Mouse (Mus musculus): ENCODE measurements at regions not wholly inside any gene's neighbourhood (a gene's known extent, or its start where the extent isn't known, plus 50 kb on each side); places are given as distances from the start of the nearest gene placed in this dataset.

DNA sequence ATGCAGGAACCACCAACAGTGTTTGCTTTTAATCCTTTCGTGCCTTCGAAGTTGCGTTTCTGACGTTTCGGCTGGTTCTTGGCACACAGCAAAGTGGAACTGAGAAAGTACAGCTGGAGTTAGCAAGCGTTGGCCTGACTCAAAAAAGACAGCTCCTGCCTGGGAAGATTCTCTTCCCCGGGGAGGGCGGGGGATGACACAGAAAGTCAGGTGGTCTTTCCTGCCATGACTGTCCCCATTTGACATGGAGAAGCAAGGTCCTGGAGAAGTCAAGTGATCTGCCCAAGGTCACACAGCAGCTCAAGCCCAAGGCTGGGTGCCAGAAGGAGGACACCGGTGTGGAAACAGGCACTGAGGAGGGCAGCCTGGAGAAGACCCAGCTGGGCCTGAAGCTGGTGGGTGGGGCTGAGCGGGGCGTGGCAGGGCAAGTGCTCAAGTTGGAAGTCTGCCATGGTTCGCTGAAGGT lies 411.4 kb downstream of the Matn1 start:
- DNase-seq (ENCODE audit: low read depth in 2 of 2, low spot score in 2 of 2), result no peak

DNA sequence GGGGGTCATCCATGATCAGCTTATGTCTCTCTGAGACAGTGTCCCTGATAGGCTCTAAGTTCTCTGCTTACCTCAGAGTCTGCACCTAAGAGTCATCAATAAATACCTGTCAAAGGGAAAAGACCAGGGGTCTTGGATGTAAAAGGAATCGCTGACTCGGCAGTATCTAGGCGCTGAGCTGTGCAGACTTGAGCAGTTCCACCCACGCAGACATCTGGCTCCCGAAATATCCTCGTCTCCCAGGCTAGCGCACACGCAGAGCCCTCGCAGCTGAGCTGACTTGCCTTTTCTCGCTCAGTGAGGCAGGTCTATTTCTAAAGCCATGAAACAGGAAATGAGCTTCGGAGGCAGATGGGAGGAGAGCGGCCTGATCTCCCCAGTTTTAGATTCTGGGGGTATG lies 412.1 kb downstream of the Matn1 start:
- no peak for DNase-seq (ENCODE audit: low read depth in 2 of 2, low spot score in 2 of 2)

GRCm38 (mm10) chr4:131363030-131363429 lies 418.8 kb downstream of the Matn1 start:
- DNase-seq (ENCODE audit: low read depth in 2 of 2, low spot score in 2 of 2), result no peak

DNA sequence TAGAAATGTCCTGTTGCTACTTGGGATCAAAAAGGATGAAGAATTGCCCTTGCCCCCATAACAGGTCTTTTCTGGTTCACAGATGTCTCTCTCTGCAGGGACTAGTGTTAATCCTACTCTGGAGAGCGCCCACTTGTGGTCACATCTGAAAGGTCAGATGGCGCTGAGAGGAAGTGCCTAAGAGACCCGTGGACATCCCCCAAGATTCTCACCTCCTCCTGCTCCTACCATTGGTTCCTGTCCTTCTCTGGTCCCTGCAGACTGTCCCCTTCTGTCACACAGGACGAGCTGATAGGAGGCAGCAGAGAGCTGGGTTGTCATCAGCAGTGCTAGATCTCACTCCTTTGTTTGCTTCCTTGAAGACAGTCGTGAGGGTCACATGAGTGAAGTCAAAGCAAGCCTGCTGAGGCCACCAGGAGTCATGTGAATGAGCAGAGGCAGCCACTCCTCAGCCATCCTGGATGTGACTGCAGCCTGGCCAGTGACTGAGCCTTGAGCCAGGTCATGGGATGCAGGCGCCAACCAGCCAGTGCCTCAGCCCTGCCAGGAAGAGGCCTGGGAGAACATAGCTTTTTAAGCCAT lies 420.6 kb downstream of the Matn1 start:
- no peak for DNase-seq (ENCODE audit: low read depth in 2 of 2, low spot score in 2 of 2)

- no peak for DNase-seq (ENCODE audit: low read depth in 2 of 2, low spot score in 2 of 2)
These were observed 421.8 kb downstream of the Matn1 start for GRCm38 (mm10) chr4:131366006-131366405.

DNA sequence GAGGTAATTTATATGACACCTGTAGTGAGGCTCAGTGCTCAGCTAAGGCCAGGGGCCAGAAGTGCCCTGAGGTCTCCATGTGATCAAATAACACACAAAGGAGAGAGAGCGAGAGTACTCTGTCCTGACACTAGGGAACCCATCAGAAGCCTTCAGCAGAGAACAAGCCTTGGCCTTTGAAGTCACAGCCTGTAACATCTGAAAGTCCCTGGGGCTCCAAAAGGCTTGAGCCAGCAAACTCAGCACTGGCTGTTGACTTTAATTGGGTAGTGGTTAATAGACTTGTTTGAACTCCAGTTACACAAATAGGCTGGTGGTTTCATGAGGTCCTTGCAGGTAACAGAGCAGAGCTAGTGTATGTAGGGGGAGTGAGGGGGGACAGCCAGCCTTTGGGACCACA lies 422.5 kb downstream of the Matn1 start:
- DNase-seq (ENCODE audit: low read depth in 2 of 2, low spot score in 2 of 2), result no peak

DNA sequence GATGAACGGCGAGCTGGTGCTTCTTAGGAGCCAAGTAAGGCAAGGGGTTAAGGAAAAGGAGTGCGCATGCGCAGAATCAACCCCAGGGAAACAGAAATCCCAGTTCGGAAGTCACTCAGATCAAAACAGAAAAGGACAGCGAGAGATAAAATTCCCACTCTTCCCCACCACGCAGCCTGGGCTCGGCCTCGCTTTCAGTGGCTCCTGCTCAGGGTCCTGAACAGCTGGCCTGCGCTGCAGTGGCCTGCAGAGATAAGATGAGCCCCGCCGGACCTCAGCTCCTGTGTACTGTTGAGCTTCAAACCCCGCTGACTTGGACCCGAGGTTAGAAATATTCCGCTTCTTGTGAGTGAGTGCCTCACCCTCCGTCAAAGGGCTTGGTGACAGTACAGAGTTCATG lies 428.3 kb downstream of the Matn1 start:
- no peak for DNase-seq (ENCODE audit: low read depth in 2 of 2, low spot score in 2 of 2)

DNA sequence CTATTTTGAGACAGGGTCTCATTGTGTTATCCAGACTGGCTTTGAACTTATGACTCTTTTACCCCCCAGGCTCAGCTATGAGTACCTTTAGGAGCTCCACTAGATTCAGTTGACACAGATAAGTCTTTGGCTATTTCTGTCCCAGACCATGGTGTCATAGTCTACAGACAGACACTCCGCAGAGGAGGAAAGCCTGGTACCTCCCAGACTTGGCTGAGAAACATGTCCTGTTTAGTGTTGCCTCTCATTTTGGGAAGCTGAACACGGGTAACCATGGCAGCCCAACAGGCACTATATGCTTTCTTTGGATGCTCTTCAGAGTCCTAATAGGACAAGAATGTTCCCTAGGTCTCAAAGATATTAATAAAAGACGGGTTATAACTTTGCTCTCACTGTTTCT lies 429.0 kb downstream of the Matn1 start:
- DNase-seq (ENCODE audit: low read depth in 2 of 2, low spot score in 2 of 2), result no peak

DNA sequence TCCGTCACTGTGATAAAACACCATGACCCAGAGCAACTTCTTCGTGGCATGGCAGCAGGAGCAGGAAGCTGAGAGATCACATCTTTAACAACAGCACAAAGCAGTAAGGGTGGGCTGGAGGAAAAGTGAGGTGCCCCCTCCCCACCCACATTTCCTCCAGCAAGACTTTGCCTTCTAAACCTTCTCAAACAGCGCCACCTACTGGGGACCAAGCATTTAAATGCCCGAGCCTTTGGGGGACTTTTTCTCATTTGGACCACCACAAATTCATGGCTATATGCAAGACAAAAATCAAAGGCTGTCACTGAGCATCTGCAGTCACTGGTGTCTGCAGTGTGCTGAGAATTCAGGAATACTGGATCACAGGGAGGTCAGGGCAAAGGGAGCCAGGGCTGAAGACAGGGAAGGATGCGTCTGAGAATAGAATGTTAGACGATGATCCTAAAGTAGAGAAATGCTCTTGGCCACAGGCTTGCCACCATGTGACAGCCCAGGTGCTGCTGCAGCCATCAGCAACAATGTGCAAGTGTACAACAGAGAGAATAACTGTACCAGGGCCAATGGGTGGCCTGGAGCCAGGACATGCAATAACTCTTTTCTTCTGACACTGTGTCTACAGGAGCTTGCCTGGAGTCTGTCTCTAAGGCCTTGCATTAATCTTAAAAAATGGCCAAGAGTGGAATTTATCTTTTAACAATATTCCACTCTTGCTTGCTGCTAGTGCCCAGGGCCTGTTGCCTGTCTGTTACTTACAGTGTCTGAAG lies 430.5 kb downstream of the Matn1 start:
- DNase-seq (ENCODE audit: low read depth in 2 of 2, low spot score in 2 of 2), result no peak

DNA sequence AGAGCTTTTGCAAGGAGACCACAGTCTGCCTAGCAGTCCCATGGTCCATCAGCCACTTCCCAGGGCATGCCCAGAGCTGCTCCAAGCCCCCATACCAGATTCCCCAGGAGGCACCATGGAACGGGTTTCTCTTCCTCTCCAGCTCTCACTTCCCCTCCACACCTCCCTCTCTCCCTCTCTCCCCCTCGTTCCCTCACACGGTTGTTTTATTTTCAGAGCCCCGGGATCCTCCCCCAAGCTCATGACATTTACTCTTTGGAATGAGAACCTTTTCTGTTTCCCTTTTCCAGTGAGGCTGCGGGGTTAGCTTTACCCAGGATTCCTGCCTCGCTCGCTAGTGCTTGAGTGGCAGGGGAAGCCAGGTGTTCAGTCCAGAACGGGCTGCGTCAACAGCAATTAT lies 436.9 kb downstream of the Matn1 start:
- DNase-seq (ENCODE audit: low read depth in 2 of 2, low spot score in 2 of 2), result no peak

DNA sequence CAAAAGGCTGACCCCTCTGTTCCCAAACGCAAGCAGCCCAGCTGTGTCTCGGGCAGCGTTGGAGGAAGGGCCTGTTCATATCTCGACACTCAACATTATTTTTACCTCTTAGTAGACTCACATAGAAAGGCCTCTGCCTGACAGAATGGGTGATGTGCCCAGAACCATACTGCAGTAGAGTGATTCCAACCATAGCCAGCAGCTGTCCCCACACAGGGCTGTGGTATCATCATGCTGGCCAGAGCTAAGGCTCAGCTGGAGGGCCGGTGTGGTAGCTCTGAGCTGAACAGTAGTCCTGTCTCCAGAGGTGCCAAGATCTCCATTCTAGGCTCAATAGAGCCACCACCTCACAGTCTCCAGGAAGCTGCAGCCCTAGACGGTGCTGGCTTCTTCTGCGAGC lies 437.3 kb downstream of the Matn1 start:
- DNase-seq (ENCODE audit: low read depth in 2 of 2, low spot score in 2 of 2), result no peak

GRCm38 (mm10) chr4:131383862-131384261 lies 439.7 kb downstream of the Matn1 start:
- no peak for DNase-seq (ENCODE audit: low read depth in 2 of 2, low spot score in 2 of 2)

GRCm38 (mm10) chr4:131386961-131387360 lies 442.8 kb downstream of the Matn1 start:
- no peak for DNase-seq (ENCODE audit: low read depth in 2 of 2, low spot score in 2 of 2)

GRCm38 (mm10) chr4:131391119-131391923 lies 446.8 kb downstream of the Ptpru start:
- no peak for DNase-seq (ENCODE audit: low read depth in 2 of 2, low spot score in 2 of 2)

DNA sequence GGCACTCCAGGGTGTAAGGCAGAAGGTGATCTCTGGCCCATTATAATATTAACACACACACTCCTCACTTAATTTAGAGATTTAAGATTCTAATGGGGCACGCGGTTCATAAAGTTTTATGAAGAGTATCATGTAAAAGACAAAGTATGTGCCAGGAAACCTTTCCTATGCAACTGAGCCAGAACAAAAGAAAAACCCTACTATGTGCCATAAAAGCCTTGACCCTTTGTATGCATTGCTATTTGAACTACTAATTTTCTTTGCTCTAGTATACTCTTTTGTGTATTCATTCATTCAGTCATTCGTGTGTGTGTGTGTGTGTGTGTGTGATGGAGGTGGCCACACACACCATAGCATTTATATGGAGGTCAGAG lies 446.2 kb downstream of the Ptpru start:
- DNase-seq (ENCODE audit: low read depth in 2 of 2, low spot score in 2 of 2), result no peak

DNA sequence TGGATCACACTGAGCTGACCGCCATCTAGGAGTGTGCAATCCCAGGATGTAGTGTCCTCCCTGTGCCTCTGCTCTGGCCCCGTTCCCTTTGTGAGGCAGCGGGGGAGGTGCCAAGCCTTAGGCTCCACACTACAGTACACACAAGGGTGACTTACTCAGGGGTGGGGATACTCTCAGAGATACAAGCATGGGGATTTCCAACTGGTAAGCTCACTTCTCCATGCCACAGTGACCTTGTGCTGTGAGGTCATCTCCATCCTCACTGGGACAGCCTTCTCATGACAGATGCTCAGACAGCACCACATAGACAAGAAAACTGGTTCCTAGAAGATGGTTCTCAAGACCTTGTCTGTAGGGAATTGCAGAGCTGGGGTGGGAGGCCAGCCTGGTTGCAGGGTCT lies 445.6 kb downstream of the Ptpru start:
- no peak for DNase-seq (ENCODE audit: low read depth in 2 of 2, low spot score in 2 of 2)

DNA sequence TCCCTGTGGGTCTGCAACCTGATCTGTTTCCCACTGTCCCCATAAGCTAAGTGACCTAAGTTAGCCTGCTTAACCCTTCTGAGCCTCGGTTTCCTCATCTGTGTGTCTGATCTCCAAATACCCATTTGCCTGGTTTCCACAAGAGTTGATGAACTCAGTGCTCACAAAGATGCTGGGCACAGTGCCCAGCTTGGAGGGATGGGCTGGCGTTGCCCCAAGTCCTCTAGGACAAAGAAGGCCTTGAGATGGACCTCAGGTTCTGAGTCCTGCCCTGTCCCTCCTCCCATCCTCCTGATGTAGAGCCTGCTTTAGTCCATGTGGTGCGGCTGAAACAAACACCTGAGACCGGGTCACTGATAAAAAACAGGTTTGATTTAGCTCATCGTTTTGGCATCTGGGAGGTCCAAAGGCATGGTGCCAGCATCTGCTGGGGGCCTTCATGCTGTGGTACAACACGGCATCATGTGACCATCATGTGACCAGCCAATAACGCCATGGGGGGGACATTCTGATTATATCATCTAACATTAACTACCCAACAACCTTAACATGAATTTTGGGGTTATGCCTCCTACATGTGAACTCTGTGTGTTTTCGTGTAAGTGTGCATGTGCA lies 441.8 kb downstream of the Ptpru start:
- DNase-seq (ENCODE audit: low read depth in 2 of 2, low spot score in 2 of 2), result no peak

GRCm38 (mm10) chr4:131397161-131397560 lies 440.9 kb downstream of the Ptpru start:
- no peak for DNase-seq (ENCODE audit: low read depth in 2 of 2, low spot score in 2 of 2)

DNA sequence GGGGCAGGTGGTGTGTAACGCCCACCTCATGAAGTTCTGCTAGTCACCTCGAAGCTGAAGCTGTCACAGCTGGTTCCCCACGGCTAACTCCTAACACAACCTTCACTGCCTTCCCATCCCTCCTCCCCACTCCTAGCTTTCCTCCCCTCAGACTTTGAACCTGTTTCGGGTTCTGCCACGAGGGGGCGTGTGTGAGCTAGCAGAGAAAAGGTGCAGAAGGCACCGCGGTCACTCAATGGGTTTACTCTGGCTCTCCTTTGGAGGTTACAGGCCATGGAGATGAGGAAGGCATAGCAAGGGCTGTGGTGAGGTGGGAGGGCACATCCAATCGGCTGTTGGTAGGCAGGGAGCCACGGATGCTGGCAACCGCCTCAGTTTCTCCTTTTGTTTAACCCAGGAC lies 437.3 kb downstream of the Ptpru start:
- no peak for DNase-seq (ENCODE audit: low read depth in 2 of 2, low spot score in 2 of 2)

GRCm38 (mm10) chr4:131401255-131401654 lies 436.8 kb downstream of the Ptpru start:
- no peak for DNase-seq (ENCODE audit: low read depth in 2 of 2, low spot score in 2 of 2)

GRCm38 (mm10) chr4:131405376-131406017 lies 432.6 kb downstream of the Ptpru start:
- no peak for DNase-seq (ENCODE audit: low read depth in 2 of 2, low spot score in 2 of 2)
